8 mouse cellular contexts compared by ENCODE assay signal in genomic region chr2:144369020-144369421, GRCm38 (mm10). TPM values are rescaled to one million over a fixed set of nuclear protein-coding genes. Genes with fewer than 3 reads are reported as not detected.
DNase-seq lines count a peak whose midpoint lies in the region; ATAC-seq and TF ChIP-seq lines count a peak whose summit lies in the region.

No protein-coding gene starts in this region.

- WGBS in intestine, embryonic 14.5 days = 3% methylated on average over 40 of the region's 43 CpGs

- TF ChIP-seq CTCF in embryonic fibroblast, embryonic 13.5 days (IDR thresholded peaks at IDR 0.05; ENCODE audit: borderline replicate concordance, insufficient read depth, low read length) = no peak

- peak overlapping the region; percentile 33 for H3ac ChIP-seq in myocyte (ENCODE audit: control insufficient read depth, insufficient read length)

- peak overlapping the region; percentile 78 for H3K4me3 ChIP-seq in embryonic fibroblast, embryonic 13.5 days (ENCODE audit: insufficient read depth, low read length)
- H3K4me3 ChIP-seq in intestine, embryonic 14.5 days (ENCODE audit: low read depth, low read length) = peak overlapping the region; percentile 92
- H3K4me3 ChIP-seq in myocyte = peak overlapping the region; percentile 83

- no peak; the same call in 1 of the 2 replicates for TF ChIP-seq POLR2A in embryonic fibroblast, embryonic 13.5 days (IDR thresholded peaks at IDR 0.05; ENCODE audit: low read depth, low read length)
- TF ChIP-seq POLR2A in myocyte (IDR thresholded peaks at IDR 0.05; ENCODE audit: insufficient read length, low read depth) = peak; percentile 77

- peaks cover 26% of the 10 kb centered on the region for H3K79me2 ChIP-seq in myocyte (ENCODE audit: control insufficient read depth, insufficient read depth)

- peaks cover 12% of the 10 kb centered on the region for H3K36me3 ChIP-seq in intestine, embryonic 14.5 days (ENCODE audit: control insufficient read depth, insufficient read depth, low read length)
- peaks cover 2% of the 10 kb centered on the region for H3K36me3 ChIP-seq in myocyte (ENCODE audit: control insufficient read depth, insufficient read depth)

- no peaks in the 10 kb centered on the region for H3K9me3 ChIP-seq in intestine, embryonic 14.5 days (ENCODE audit: control insufficient read depth, low read length)

- peak; percentile 80 to 88 for DNase-seq in adrenal gland, postnatal 36 days
- no peak for DNase-seq in adrenal gland, postnatal 14 days
- peak; percentile 77 for DNase-seq in ovary, postnatal 10 days (ENCODE audit: low spot score)
- DNase-seq in ovary, postnatal 36 days (ENCODE audit: low spot score) = no peak
- no peak for DNase-seq in intestine, embryonic 14.5 days (ENCODE audit: low spot score)
- no peak for DNase-seq in cerebellum, postnatal 10 days

- ATAC-seq in intestine, embryonic 14.5 days (replicated peaks; ENCODE audit: low FRiP score, low TSS enrichment, low read depth) = peak; percentile 89

- peak overlapping the region; percentile 76 for H3K4me2 ChIP-seq in intestine, embryonic 14.5 days (ENCODE audit: low read length)
- H3K4me2 ChIP-seq in myocyte (ENCODE audit: low read depth) = peak overlapping the region; percentile 76

- no peaks in the 10 kb centered on the region for H3K27me3 ChIP-seq in intestine, embryonic 14.5 days (replicated peaks; ENCODE audit: control insufficient read depth, insufficient read depth, low read length)
- H3K27me3 ChIP-seq in myocyte (ENCODE audit: control insufficient read depth, insufficient read depth, insufficient read length) = no peaks in the 10 kb centered on the region

- no peaks in the 10 kb centered on the region for H3K4me1 ChIP-seq in embryonic fibroblast, embryonic 13.5 days (ENCODE audit: control insufficient read depth, insufficient read depth, low read length)
- peaks cover 3% of the 10 kb centered on the region; the same call in 1 of the 2 replicates for H3K4me1 ChIP-seq in intestine, embryonic 14.5 days (replicated peaks; ENCODE audit: control insufficient read depth, insufficient read depth, low read length)

- peak overlapping the region; percentile 88 for H3K9ac ChIP-seq in intestine, embryonic 14.5 days (ENCODE audit: low read length)

- peak overlapping the region; percentile 93 for H3K27ac ChIP-seq in embryonic fibroblast, embryonic 13.5 days (ENCODE audit: insufficient read depth, low read length)
- H3K27ac ChIP-seq in intestine, embryonic 14.5 days (ENCODE audit: low read depth) = peak overlapping the region; percentile 95

TF ChIP-seq in myocyte, 11 proteins besides CTCF, POLR2A, EP300 and RAD21:
- TF ChIP-seq MYOG (IDR thresholded peaks at IDR 0.05; ENCODE audit: control insufficient read depth in 1 of 3, insufficient read depth in 1 of 3, insufficient read length in 2 of 3, low read depth in 2 of 3) (peak; percentile 43 to 95 (median 91)), TCF12 (IDR thresholded peaks at IDR 0.05; ENCODE audit: insufficient read depth, poor library complexity, severe bottlenecking) (no peak), POLR2AphosphoS2 (IDR thresholded peaks at IDR 0.05; ENCODE audit: insufficient read length, low read depth) (peak; percentile 63), USF1 (IDR thresholded peaks at IDR 0.05; ENCODE audit: low read depth) (peak; percentile 66), REST (IDR thresholded peaks at IDR 0.05; ENCODE audit: insufficient read depth, insufficient read length) (no peak), E2F4 (IDR thresholded peaks at IDR 0.05; ENCODE audit: insufficient read depth) (no peak), MAX (IDR thresholded peaks at IDR 0.05; ENCODE audit: low read depth) (no peak), CEBPB (IDR thresholded peaks at IDR 0.05; ENCODE audit: insufficient read depth, poor library complexity, severe bottlenecking) (no peak), SRF (IDR thresholded peaks at IDR 0.05; ENCODE audit: control insufficient read depth, insufficient read length, low read depth) (no peak), TCF3 (IDR thresholded peaks at IDR 0.05; ENCODE audit: insufficient read length, low read depth) (peak; percentile 50), MYOD1 (IDR thresholded peaks at IDR 0.05; ENCODE audit: control insufficient read depth in 1 of 3, insufficient read length in 2 of 3, low read depth in 2 of 3) (peak in 2 of 3 experiments; percentile 93 to 94)

RNA-seq across cellular contexts. Expression of gene Pet117, which starts 0.2 kb away (rescaled TPM):
- 1 to 10 TPM; 3.2 to 6.4 TPM for total RNA-seq in adrenal gland, postnatal 36 days (2021)
- 8.0 and 10.4 TPM in 2 replicates for total RNA-seq in adrenal gland, postnatal 14 days (2021)
- 6.4 and 9.2 TPM in 2 replicates for polyA plus RNA-seq in embryonic fibroblast, embryonic 13.5 days (2011; ENCODE audit: insufficient read length, low read depth, missing spikeins)
- polyA plus RNA-seq in intestine, embryonic 14.5 days (2014; fragmentation: Nextera tagmentation; extraction: Ambion mirVana) = 2.2 TPM in 2 replicates
- polyA plus RNA-seq in myocyte (2012; fragmentation: generic; extraction: Trizol) = 3.1 TPM

RNA-seq across cellular contexts. Expression of gene Kat14, which starts 0.2 kb away (rescaled TPM):
- 10 to 100 TPM; 21.4 to 29.6 TPM for total RNA-seq in adrenal gland, postnatal 36 days (2021)
- 25.3 and 28.0 TPM in 2 replicates for total RNA-seq in adrenal gland, postnatal 14 days (2021)
- polyA plus RNA-seq in embryonic fibroblast, embryonic 13.5 days (2011; ENCODE audit: insufficient read length, low read depth, missing spikeins) = 23.6 and 28.5 TPM in 2 replicates
- 43.8 and 43.9 TPM in 2 replicates for polyA plus RNA-seq in intestine, embryonic 14.5 days (2014; fragmentation: Nextera tagmentation; extraction: Ambion mirVana)
- 19.2 TPM for polyA plus RNA-seq in myocyte (2012; fragmentation: generic; extraction: Trizol)

RNA-seq across cellular contexts. Expression of gene Ovol2, which starts 37.1 kb away (rescaled TPM):
- not detected for total RNA-seq in adrenal gland, postnatal 36 days (2021)
- not detected in 2 replicates for total RNA-seq in adrenal gland, postnatal 14 days (2021)
- polyA plus RNA-seq in embryonic fibroblast, embryonic 13.5 days (2011; ENCODE audit: insufficient read length, low read depth, missing spikeins) = not detected in 2 replicates
- 0.93 and 0.95 TPM in 2 replicates for polyA plus RNA-seq in intestine, embryonic 14.5 days (2014; fragmentation: Nextera tagmentation; extraction: Ambion mirVana)
- not detected for polyA plus RNA-seq in myocyte (2012; fragmentation: generic; extraction: Trizol)

Comparison
In these comparisons a context has a peak if more than half of its experiments do, and no peak if none do; other contexts are left out.
1. DNase-seq: peak in adrenal gland, postnatal 36 days (2 of 2) and ovary, postnatal 10 days (single experiment); none in adrenal gland, postnatal 14 days (single experiment), ovary, postnatal 36 days (single experiment), intestine, embryonic 14.5 days (single experiment) and cerebellum, postnatal 10 days (0 of 2).
2. Peak in every context shown above with its lines, with median percentiles within 50 percentile points of each other: H3K4me3 ChIP-seq.